Mouse (Mus musculus) hindbrain, embryonic 15.5 days (tissue): ENCODE data around the gene Tbcb. TPM values are rescaled to one million over a fixed set of nuclear protein-coding genes. Genes with fewer than 3 reads are reported as not detected.
"Not testable (repeated sequence)": the region's sequence is repeated elsewhere in the genome, so short reads cannot be mapped to it uniquely, and the experiment has no call there.

Experiments
- ATAC-seq: fragments of 200-750 bp; cut with Nextera tagmentation; 2 replicates; pipeline ENCODE4 v1.8.0; 2017; ENCODE audit warnings: low read depth, moderate number of reproducible peaks, moderate TSS enrichment; ENCODE audit not compliant: low FRiP score
- H3K27ac ChIP-seq: fragments of 300-500 bp; sonication (generic); replicated peaks from 2 replicates; pipeline ENCODE4 v1.5.1; 2015; ENCODE audit warnings: mild to moderate bottlenecking, inconsistent platforms
- H3K27me3 ChIP-seq: fragments of 300-500 bp; sonication (generic); 2 replicates; pipeline ENCODE4 v1.6.1; 2015; ENCODE audit warnings: control low read depth, inconsistent platforms
- H3K36me3 ChIP-seq: fragments of 300-500 bp; sonication (generic); 2 replicates; pipeline ENCODE4 v1.6.1; 2015; ENCODE audit warnings: control low read depth, inconsistent platforms
- H3K4me1 ChIP-seq: fragments of 300-500 bp; sonication (generic); replicated peaks from 2 replicates; pipeline ENCODE4 v1.6.1; 2015; ENCODE audit warnings: control low read depth, inconsistent platforms
- H3K4me2 ChIP-seq: fragments of 300-500 bp; sonication (generic); 2 replicates; pipeline ENCODE4 v1.6.1; 2015; ENCODE audit warnings: moderate library complexity, mild to moderate bottlenecking, inconsistent platforms
- H3K4me3 ChIP-seq: fragments of 300-500 bp; sonication (generic); 2 replicates; pipeline ENCODE4 v1.5.1; 2015; ENCODE audit warnings: mild to moderate bottlenecking, inconsistent platforms
- H3K9ac ChIP-seq: fragments of 300-500 bp; sonication (generic); 2 replicates; pipeline ENCODE4 v1.6.1; 2015; ENCODE audit warnings: inconsistent platforms
- H3K9me3 ChIP-seq: fragments of 300-500 bp; sonication (generic); 2 replicates; pipeline ENCODE4 v1.6.1; 2016; ENCODE audit warnings: control low read depth, inconsistent platforms
- WGBS: fragments of 180-500 bp; shearing (Covaris S2); methylation state at CpG from one replicate; pipeline ENCODE4 v1.1.7; 2015; 5-methylcytosine and 5-hydroxymethylcytosine counted together
- polyA plus RNA-seq: library from polyadenylated mRNA; unstranded; fragments of >200 nt; fragmentation: Nextera tagmentation; extraction: Ambion mirVana; gene quantifications from 2 replicates; pipeline ENCODE4 v1.2.1, GENCODE M21; 2015

Gene Tbcb
- polyA plus RNA-seq, 1 experiment from 2014 or later: 435 TPM

DNA sequence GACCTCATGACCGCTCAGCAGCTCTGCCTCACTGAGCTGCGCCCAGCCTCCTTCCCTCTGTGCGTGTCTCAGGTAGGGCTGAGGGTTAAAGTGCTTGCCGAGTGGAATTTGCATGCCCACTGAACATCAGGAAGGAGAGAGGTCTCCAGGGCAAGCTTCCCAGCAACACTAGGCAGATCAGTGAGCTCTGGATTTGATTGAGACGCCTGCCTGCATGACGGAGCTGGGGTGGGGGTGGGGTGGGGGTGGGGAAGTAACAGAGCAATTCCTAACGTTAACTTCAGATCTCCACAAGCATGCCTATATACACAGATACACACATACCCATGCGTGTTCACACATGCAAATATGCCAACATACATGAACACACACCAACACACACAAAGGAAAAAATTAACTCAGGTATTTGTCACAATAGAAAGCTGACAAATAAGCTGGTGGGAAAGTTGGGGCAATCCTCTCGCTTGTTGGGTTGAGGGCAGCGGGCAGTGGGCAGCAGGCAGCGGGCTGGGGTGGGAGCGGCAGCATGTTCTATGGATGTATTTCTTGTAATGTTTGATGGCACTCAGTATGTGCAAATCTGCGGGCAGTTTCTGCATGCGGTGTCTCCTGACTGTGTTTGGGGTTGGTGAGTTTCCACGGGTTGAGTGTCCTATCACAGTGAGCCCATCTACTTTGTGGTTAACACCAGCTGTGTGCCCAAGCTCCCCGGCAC, 12.6 kb downstream of the Tbcb start:
- ATAC-seq: peak; percentile 49; the same call in 1 of the 2 replicates
- Histone ChIP-seq H3K36me3 (peaks cover 16% of the 10 kb centered on the region), H3K9ac (peak overlapping the region; percentile 44), H3K27me3 (no peaks in the 10 kb centered on the region), H3K27ac (peak overlapping the region; percentile 76), H3K4me1 (peaks cover 12% of the 10 kb centered on the region), H3K9me3 (no peaks in the 10 kb centered on the region), H3K4me3 (peak overlapping the region; percentile 40), H3K4me2 (peak overlapping the region; percentile 83)
- WGBS: 5% methylated on average over 16 of the region's 16 CpGs

DNA sequence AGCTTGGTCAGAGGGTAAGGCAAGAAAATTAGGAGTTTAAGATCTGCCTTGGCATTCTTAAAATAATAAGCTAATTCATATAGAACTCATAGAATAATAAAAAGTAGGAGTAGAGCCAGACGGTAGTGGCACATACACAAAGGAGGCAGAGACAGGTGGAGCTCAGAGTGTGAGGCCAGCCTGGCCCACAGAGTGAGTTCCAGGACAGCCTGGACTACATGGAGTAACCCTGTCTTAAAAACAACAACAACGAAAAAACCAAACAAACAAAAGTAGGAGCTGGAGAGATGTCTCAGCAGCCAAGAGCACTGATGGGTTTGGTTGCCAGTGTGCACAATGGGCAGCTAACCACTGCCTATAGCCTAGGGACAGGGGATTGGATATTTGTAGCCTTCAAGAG, 14.8 kb downstream of the Tbcb start:
- peak; percentile 32; the same call in 1 of the 2 replicates for ATAC-seq
- no peak overlapping the region; the same call in 1 of the 2 replicates for H3K9ac ChIP-seq
- WGBS: 62% methylated on average over 2 of the region's 2 CpGs
- no peaks in the 10 kb centered on the region for H3K9me3 ChIP-seq
- H3K4me2 ChIP-seq: no peak overlapping the region
- H3K4me3 ChIP-seq: no peak overlapping the region
- no peak overlapping the region for H3K27ac ChIP-seq
- H3K4me1 ChIP-seq: peaks cover 12% of the 10 kb centered on the region
- no peaks in the 10 kb centered on the region for H3K27me3 ChIP-seq
- H3K36me3 ChIP-seq: no peaks in the 10 kb centered on the region

DNA sequence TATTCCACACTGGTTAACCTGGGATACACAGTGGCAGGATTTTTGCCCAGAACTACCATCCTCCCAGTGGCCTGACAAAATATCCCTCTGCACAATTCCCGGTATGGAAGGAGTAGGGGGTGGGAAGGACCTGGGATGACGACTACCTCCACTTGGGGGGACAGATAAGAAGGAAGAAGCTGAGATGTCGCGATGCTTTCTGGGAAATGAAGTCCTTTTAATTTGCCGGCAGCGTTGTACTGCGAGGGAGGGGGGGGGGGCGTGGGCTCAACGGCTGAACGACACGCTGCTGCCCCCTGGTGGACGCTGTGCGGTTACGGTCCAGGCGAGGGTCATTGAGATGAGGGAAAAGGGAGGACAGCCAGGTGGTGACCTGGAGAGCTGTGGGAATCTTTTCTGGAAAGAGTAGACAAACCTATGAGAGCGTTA, 15.3 kb downstream of the Tbcb start:
- Histone ChIP-seq H3K36me3 (no peaks in the 10 kb centered on the region), H3K27me3 (no peaks in the 10 kb centered on the region), H3K9me3 (no peaks in the 10 kb centered on the region), H3K4me2 (peak overlapping the region; percentile 52), H3K4me1 (peaks cover 12% of the 10 kb centered on the region), H3K27ac (peak overlapping the region; percentile 76), H3K9ac (no peak overlapping the region; the same call in 1 of the 2 replicates), H3K4me3 (peak overlapping the region; percentile 22; the same call in 1 of the 2 replicates)
- ATAC-seq: peak; percentile 79
- WGBS: under 1% methylated on average over 16 of the region's 16 CpGs

DNA sequence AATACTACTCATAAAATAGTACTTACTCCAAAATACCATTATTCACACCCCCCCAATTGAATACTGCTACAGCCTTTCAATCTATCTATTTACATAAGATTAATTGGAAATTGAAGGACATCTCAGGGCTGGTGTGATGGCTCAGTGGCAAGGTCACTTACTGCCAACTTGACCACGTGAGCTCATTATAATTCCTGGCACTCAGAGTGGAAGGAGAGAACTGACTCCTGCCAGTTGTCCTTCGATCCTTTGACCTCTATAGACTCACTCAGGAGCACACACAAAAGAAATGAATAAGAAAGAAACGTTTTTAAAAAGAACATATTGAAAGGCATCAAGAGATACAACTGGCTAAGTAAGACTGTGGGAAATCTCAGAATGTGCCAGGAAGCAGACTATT, 16.2 kb downstream of the Tbcb start:
- H3K27ac ChIP-seq: no peak overlapping the region
- ATAC-seq: no peak
- no peaks in the 10 kb centered on the region for H3K9me3 ChIP-seq
- WGBS: 57% methylated on average over 3 of the region's 3 CpGs
- H3K9ac ChIP-seq: no peak overlapping the region
- H3K4me1 ChIP-seq: peaks cover 12% of the 10 kb centered on the region
- H3K27me3 ChIP-seq: no peaks in the 10 kb centered on the region
- no peak overlapping the region for H3K4me3 ChIP-seq
- no peaks in the 10 kb centered on the region for H3K36me3 ChIP-seq
- H3K4me2 ChIP-seq: no peak overlapping the region

DNA sequence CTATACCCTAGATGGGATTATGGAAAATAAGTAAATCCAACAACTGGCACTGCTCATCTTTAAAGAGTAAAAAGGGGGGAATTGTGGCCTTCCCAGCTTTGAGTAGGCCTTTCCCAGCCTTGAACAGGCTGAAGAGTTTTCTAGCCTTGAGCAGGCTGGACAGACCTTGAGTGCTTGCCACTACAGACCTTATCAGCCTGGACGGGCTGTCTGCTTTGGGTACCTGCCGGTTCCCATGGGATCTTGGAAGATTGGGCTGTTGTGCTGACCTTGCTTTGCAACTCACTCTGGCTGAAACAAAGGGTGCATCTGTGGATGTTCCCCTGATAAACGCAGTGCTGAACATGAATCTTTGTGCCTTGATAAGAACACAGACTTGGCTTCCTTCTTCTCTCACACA, 18.2 kb downstream of the Tbcb start:
- H3K27me3 ChIP-seq: no peaks in the 10 kb centered on the region

DNA sequence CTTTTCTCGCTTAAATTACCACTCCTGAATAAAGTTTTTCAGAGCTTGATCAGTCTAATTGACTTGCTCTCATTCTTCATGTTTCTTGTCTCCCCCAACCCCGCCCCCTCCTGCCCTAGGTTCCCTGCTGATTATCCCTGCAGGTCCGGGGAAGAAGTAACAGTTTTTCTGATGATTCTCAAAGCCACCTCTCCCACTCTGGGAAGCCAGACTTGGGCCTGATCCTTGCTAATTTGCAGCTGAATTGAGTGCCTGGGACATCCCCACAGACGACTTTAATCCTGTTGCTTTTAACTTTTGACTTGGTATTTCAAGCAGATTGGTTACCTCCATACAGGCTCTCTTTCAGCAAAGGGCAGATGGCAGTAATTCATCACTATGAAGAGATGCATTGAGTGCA, 21.0 kb downstream of the Tbcb start:
- no peaks in the 10 kb centered on the region for H3K36me3 ChIP-seq
- H3K4me2 ChIP-seq: no peak overlapping the region
- H3K9me3 ChIP-seq: no peaks in the 10 kb centered on the region
- no peak for ATAC-seq
- 20% methylated on average over 4 of the region's 4 CpGs for WGBS
- H3K4me1 ChIP-seq: no peaks in the 10 kb centered on the region
- H3K9ac ChIP-seq: no peak overlapping the region
- H3K27ac ChIP-seq: no peak overlapping the region
- no peaks in the 10 kb centered on the region for H3K27me3 ChIP-seq
- no peak overlapping the region for H3K4me3 ChIP-seq

More for the DNA sequence above, 18.2 kb downstream of the Tbcb start:
- Histone ChIP-seq H3K9ac (no peak overlapping the region), H3K36me3 (no peaks in the 10 kb centered on the region), H3K9me3 (no peaks in the 10 kb centered on the region), H3K4me3 (no peak overlapping the region), H3K4me2 (no peak overlapping the region), H3K4me1 (peaks cover under 1% of the 10 kb centered on the region), H3K27ac (no peak overlapping the region)
- no peak for ATAC-seq
- 88% methylated on average over 3 of the region's 3 CpGs for WGBS

DNA sequence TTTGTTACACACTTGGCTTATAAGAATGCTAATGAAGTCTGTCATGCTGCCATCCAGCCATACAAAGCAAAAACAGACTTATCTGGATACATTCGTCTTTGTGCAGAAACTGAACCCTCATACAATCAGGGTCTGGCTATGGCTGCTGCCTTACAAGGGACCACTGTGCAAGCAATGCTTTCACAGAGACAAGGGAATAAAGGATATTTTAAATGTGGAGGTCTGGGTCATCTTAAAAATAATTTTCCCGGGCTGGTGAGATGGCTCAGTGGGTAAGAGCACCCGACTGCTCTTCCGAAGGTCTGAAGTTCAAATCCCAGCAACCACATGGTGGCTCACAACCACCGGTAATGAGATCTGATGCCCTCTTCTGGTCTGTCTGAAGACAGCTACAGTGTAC, 25.7 kb downstream of the Tbcb start:
- not testable (repeated sequence) for H3K9ac ChIP-seq, H3K4me2 ChIP-seq, ATAC-seq, H3K27ac ChIP-seq, H3K36me3 ChIP-seq, H3K4me1 ChIP-seq, H3K4me3 ChIP-seq, H3K27me3 ChIP-seq, H3K9me3 ChIP-seq
- WGBS: 50% methylated on average over 5 of the region's 5 CpGs

DNA sequence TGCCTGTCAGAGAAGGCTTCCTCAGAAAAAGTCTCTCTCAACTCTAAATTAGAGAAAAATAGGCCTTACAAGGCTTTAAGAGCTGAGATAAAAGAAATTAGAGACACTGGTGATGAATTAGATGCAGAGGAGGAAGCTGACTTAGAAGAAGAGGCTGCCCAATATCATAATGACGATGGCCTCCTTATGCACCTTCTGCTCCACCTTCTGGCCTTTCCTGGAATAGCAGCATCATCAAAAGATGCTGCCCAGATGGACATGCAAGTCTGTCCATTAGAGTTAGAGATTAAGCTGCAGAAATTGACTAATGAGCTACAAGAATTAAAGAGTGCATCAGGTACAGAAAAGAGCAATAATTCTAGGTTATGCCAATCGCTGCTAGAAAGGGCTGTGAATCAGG, 26.7 kb downstream of the Tbcb start:
- no peak overlapping the region for H3K4me3 ChIP-seq
- no peaks in the 10 kb centered on the region for H3K9me3 ChIP-seq
- 10% methylated on average over 2 of the region's 2 CpGs for WGBS
- H3K4me1 ChIP-seq: no peaks in the 10 kb centered on the region
- H3K4me2 ChIP-seq: no peak overlapping the region
- H3K27ac ChIP-seq: no peak overlapping the region
- no peaks in the 10 kb centered on the region for H3K36me3 ChIP-seq
- ATAC-seq: no peak
- H3K27me3 ChIP-seq: no peaks in the 10 kb centered on the region
- no peak overlapping the region for H3K9ac ChIP-seq

DNA sequence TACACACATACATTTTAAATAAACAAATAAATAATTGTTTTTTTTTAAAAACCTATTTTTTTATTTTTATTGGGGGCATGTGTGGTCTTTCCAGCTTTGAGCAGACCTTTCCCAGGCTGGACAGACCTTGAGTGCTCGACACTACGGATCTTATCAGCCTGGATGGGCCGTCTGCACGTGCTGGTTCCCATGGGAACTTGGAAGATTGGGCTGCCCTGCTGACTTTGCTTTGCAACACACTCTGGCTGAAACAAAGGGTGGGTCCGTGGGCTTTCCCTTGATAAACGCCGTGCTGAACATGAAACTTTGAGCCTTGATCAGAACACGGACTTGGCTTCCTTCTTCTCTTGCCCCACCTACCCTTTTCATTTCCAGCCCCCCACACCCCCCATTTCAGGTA, 27.7 kb downstream of the Tbcb start:
- H3K27me3 ChIP-seq: no peaks in the 10 kb centered on the region
- no peak overlapping the region for H3K9ac ChIP-seq
- no peaks in the 10 kb centered on the region for H3K36me3 ChIP-seq
- no peak overlapping the region for H3K27ac ChIP-seq
- 15% methylated on average over 8 of the region's 8 CpGs for WGBS
- H3K4me3 ChIP-seq: no peak overlapping the region
- no peaks in the 10 kb centered on the region for H3K9me3 ChIP-seq
- H3K4me2 ChIP-seq: no peak overlapping the region
- H3K4me1 ChIP-seq: no peaks in the 10 kb centered on the region
- ATAC-seq: no peak

DNA sequence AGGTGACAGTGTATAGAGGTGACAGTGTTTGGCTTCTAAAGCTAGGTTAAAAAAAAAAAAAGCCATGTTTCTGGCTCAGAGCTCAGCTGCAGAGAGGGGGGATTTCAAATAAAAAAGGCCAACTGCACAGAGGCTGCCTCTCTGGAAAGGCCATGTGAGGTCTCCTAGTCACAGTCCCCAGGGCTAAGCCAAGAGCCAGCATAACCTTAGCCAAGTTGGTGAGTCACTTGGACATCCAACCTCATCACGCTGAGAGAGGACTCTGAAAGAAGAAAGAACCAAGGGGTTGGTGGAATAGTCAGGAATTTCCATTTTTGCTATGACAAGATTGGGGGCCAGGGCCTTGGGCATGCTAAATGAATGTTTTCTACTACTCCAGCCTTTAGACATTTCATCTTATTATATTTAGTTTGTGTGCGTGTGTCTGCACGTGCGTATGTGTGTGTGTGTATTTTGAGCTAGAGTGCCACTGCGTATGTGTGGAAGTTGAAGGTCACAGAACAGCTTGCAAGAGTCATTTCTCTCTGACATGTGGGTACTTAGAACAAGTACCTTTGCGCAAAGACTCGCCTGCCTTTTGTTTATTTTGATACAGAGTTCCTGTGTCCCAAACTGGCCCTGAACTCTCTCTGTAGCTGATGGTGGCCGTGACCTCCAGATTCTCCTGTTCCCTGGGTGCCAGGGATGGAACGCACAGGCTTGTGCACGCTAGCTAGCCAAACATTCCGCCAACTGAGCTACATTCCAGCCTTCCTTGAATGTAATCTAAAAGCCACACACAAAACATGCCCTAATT, 29.0 kb downstream of the Tbcb start:
- no peaks in the 10 kb centered on the region for H3K27me3 ChIP-seq
- no peak overlapping the region for H3K27ac ChIP-seq
- no peaks in the 10 kb centered on the region for H3K36me3 ChIP-seq
- peaks cover under 1% of the 10 kb centered on the region; the same call in 1 of the 2 replicates for H3K4me1 ChIP-seq
- no peak for ATAC-seq
- no peak overlapping the region for H3K4me3 ChIP-seq
- H3K4me2 ChIP-seq: no peak overlapping the region
- H3K9me3 ChIP-seq: no peaks in the 10 kb centered on the region
- no peak overlapping the region for H3K9ac ChIP-seq
- whole genome bisulfite sequencing: 84% methylated on average over 11 of the region's 11 CpGs

DNA sequence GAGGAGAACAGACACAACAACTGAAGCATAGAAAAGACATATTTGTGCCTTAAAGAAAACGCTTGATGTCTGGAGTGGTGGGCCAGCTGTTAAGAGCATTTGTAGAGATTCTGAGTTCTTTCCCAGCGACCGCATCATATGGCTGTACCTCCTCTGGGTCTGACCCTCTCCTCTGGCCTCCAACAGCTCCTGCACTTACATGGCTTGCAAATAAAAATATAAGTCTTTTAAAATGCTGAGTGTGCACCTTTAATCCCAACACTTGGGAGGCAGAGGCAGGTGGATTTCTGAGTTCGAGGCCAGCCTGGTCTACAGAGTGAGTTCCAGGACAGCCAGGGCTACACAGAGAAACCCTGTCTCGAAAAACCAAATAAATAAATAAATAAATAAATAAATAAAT, 31.4 kb downstream of the Tbcb start:
- H3K4me2 ChIP-seq, H3K9ac ChIP-seq, H3K9me3 ChIP-seq, H3K27me3 ChIP-seq, ATAC-seq, H3K4me1 ChIP-seq, H3K27ac ChIP-seq, H3K4me3 ChIP-seq, H3K36me3 ChIP-seq: not testable (repeated sequence)
- WGBS: 85% methylated on average over 5 of the region's 5 CpGs

DNA sequence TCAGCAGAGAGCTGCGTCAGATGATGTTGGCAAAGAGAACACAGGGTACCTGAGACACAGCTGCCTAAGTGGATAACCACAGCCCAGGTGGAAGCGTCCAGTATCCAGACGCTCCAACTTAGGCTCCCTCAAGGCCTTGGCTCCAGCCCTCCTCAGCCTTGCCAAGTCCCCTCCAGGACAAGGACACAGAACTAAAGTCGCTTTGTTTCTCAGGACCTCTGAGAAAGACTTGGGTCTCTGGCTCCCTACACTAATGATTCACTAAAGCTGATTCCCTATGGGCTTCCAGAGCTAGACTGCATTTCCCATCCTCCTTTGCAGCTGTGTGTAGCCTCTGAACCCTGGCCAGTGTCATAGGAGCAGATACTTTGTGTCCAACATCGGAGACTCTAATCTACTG, 31.9 kb downstream of the Tbcb start:
- ATAC-seq: no peak
- 81% methylated on average over 5 of the region's 5 CpGs for WGBS

More for the DNA sequence above, 31.9 kb downstream of the Tbcb start:
- no peak overlapping the region for H3K4me3 ChIP-seq
- H3K4me1 ChIP-seq: peaks cover 7% of the 10 kb centered on the region
- H3K9ac ChIP-seq: no peak overlapping the region
- no peak overlapping the region for H3K4me2 ChIP-seq
- H3K36me3 ChIP-seq: no peaks in the 10 kb centered on the region
- no peaks in the 10 kb centered on the region for H3K27me3 ChIP-seq
- no peaks in the 10 kb centered on the region for H3K9me3 ChIP-seq
- no peak overlapping the region for H3K27ac ChIP-seq
